Mouse (Mus musculus): ENCODE results near the gene Btf3l4. TPM values are rescaled to one million over a fixed set of nuclear protein-coding genes. Genes with fewer than 3 reads are reported as not detected.

Gene Btf3l4
- 10 to 100 TPM; 81.3 to 87.0 TPM for total RNA-seq (2021)

DNA sequence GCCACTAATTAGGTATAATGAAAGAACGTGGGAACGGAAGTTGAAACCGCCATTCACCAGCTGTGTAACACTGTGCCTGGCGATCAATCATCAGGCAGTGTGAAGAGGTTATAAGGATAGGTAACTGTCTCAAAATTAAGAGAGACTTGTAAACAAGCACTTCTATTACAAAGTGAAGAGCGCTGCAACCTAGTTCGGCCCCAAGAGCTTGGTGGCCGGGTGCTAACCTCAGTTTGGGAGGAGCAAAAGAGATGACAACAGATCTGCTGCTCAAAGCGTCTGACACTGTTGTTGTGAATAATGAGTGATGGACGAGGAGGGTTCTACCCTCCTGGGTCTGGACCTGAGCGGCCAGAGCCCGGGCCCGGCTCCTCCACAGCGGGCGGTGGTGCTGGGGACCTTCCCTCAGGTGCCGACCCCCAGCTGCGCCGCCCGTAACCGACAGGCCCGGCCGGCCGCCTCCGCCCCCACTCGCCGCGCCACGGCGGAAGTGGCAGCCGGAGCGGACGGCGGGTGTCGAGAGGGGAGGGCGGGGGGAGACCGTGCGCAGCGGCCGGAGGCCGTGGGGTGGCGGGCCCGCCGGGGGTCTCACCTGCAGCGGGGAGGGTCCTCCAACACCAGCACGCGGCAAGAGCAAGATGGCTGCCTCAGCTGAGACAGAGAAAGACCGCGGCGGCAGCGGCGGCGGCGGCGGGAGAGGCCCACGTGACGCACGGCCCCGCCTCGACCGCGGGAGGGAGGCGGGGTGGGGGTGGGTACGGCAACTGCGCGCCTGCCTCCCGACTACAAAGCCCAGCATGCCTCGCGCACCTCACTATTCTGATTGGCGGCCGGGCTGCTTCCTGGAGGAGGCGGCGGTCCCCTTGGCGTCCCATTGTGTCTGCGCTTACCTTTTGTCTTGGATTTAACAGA, at the start of gene Btf3l4:
Gene Btf3l4 (minus strand): TSS at position 699 of the 912 bp plus-strand sequence.
- peak; percentile 84 to 89 for DNase-seq
- intact Hi-C loops (cut with DNase I): loop anchor here (2.0 kb wide), 1 partner anchor 52 kb away; the partner anchor contains the start of gene Zfyve9

DNA sequence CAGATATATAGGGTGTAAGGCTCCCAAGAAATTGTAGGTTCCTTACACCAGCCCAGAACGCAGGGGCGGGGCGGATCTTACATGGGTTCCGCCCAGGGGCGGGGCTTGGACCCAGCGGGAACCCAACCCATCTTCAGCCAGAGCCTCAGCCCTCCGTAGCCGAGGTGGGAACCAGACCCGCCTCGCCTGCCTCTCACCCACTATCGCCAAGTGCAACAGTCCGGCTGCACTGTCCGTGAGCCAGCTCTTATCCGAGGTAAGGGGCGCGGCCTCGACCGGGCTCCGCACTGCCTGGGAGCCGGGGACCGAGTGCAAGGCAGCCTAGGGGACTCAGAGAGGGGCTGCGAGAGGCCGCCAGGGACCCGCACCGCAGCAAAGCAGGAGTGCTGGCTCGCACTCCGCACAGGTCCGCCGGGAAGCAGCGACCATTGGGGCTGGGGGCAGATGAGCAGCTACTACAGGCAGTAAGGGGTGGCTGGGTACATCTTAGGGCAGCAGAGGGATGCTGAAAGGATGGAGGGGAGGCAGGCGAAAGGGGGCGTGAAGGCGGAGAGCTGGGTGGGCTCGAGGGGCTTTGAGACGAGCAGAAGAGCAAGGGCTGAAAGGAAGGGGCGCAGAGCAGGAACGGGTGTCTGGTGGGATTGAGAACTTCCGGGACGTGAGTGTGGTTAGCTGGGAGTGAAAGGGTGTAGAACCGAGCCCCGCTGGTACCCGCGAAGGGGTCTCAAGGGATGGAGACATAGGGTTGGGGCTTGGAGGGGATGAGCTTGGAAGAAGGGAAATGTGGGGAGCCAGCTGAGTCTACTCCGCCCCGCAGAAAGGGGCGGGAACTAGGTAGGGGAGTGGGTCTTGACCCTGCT, 45.8 kb upstream of the Btf3l4 start, which contains the start of gene Rab3b:
Gene Rab3b (plus strand): TSS at position 101 of the 860 bp plus-strand sequence.
- intact Hi-C loops (cut with DNase I): no loop called here

DNA sequence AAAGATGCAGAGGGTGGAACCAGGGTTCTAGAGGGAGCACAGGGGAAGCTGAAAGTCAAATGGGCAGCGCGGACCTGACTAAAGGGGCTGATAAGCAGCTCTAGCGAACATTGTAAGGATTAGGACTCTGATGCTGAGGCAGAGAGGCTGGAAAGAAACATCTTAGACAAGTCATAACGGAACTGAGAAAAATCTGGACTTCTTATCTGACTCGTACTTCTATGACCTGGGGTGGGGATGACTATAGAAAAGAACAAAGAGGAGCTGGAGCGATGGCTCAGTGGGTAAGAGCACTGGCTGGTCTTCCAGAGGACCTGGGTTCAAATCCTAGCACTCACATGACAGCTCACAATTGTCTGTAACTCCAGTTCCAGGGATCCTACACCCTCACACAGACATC, 44.5 kb upstream of the Btf3l4 start:
- intact Hi-C loops (cut with DNase I): no loop called here
- DNase-seq: no peak

More for the DNA sequence above, 45.8 kb upstream of the Btf3l4 start, which contains the start of gene Rab3b:
- DNase-seq: peak; percentile 14 to 40

DNA sequence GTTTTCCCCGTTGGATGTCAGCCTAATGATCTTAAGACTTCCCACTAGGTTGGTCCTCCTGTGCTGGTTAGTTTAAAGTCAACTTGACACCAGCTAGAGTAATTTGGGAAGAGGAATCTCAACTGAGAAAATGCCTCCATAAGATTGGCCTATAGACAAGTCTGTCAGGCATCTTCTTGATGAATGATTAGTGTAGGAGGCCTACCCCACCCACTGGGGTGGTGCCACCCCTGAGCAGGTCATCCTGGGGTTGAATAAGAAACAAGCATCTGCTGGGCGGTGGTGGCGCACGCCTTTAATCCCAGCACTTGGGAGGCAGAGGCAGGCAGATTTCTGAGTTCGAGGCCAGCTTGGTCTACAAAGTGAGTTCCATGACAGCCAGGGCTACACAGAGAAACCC, 40.3 kb upstream of the Btf3l4 start:
- intact Hi-C loops (cut with DNase I): no loop called here

DNA sequence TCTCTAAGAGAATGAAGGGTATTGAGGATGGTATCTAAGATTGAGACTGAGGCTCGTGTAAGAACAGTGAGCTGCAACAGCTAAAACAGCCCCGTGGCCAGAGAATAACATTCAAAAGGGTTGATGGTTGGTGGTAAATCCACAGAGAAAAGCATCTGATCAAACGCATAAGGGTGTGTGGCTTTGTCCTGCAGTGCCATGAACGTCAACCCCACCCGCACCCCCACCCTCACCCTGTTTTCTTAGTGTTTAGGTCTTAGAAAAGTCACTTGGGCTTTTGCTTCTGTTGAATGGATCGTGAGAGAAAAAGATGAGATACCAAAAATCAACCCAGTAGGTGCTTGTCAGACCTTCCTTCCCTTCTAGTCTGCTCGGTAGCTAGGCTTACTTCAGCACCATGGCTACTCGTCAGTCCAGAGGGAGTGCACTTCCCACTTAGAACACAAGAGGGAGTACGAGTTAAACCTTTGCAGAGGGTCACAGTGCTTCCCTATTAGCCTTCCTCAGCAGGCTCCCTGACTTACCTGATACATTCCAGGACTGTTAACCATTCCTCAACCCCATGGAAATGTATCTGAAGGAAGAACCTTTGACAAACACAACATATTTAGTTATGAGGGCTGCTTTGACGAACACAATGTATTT, 36.4 kb upstream of the Btf3l4 start:
- intact Hi-C loops (cut with DNase I): loop anchor here (1.0 to 2.0 kb wide), 3 partner anchors 106 to 295 kb away; no protein-coding TSS in a partner anchor
- DNase-seq: peak; percentile 73 to 76

More for the DNA sequence above, 40.3 kb upstream of the Btf3l4 start:
- no peak for DNase-seq

DNA sequence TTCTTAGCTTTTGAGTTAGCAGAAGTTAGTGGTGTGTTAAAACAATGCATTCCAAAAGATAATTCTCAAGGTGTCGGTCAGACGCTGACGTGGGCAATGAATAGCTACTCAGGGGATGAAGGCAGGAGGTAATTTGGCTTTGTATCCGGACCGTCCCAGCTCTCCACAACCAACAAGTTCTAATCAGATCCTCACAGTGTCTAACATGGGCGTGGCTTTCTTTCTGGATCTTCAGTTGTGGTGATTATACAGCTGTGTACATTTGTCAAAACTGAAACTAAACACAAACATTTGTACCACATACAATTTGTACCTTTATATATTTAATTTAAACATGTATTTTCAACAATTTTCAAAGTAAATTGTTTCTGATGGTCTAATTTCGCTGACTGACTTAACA, 33.4 kb upstream of the Btf3l4 start:
- intact Hi-C loops (cut with DNase I): no loop called here
- DNase-seq: no peak

DNA sequence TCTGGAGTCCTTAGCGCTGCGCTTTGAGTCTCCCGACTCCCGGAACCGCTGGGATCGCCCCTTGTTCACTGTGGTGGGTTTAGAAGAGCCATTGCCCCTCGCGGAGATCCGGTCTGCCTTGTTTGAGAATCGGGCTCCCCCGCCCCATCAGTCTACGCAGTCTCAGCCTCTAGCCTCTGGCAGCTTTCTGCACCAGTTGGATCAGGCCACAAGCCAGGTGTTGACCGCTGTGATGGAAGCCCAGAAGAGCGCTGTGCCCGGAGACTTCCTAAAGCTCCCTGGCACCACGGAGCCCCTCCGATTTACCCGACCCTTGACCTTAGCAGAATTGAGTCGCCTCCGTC, 15.1 kb upstream of the Btf3l4 start, which contains the start of gene A730015C16Rik:
Gene A730015C16Rik (minus strand): TSS at position 115 of the 344 bp plus-strand sequence.
- DNase-seq: peak in 1 of 2 experiments; percentile 43
- intact Hi-C loops (cut with DNase I): no loop called here

DNA sequence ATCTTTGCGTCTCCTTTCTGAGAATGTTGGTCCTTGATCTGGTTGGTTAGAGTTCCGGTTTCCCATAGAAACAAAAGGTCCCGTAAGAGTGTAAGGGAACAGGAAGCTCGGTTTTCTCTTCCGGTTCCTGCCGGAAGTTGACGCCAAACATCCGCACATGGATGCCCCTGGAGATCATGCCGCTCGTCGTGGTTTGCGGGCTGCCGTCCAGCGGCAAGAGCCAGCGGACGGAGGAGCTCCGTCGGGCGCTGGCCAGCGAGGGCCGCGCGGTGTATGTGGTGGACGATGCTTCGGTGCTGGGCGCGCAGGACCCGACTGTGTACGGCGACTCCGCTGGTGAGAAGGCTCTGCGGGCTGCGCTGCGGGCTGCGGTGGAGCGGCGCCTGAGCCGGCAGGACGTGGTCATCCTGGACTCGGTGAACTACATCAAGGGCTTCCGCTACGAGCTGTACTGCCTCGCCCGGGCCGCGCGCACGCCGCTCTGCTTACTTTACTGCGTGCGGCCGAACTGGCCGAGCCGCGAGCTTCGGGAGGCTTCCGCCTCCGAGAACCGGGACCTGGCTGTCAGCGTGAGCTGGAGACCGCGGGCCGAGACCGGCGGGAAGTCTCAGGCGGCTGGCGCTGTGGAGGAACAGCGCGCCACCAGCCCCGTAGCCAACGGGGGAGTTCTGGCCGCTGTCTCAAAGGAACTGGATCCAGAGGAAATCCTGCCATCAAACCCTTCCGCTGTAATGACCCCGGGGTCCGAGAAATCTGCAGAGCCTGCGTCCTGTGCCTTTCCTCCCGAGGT, 14.5 kb upstream of the Btf3l4 start, which contains the start of gene Kti12:
Gene Kti12 (plus strand): TSS at position 71 of the 790 bp plus-strand sequence.
- intact Hi-C loops (cut with DNase I): loop anchor here (1.0 kb wide), 1 partner anchor 14 kb away; the partner anchor contains the start of gene Txndc12
- peak; percentile 81 to 87 for DNase-seq

DNA sequence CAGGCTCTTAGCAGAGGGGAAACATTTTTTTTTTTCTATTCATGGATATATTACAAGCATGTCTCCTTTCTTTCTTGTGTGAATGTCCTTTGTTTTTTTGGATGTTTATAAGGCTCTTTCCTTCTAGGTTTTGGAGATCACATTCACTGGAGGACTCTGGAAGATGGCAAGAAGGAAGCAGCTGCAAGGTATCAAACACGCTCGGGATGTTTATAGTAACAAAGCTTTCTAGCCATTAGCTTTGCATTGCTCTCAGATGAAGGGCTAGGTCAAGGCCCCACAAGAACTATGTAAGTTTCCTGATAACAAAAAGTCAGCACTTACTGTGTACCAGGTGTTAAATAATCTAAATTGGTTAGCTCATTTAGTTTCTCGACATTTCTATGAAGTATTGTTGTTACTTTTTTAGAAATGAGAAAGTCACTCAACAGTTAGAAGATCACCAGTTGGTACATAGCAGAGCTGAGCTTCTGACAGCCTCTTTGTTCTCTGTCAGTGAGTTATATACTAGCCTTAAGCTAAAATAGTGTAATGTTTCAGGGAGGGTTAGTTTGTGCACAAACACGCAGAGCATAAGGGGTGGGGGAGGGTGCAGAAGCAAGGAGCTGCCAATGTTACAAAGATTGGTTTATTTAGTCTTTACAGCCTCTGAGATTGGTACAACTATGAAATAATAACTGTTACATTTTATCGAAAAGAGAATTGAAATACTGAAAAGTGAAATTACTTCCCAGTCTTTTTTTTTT, 12.6 kb upstream of the Btf3l4 start:
- intact Hi-C loops (cut with DNase I): no loop called here
- DNase-seq: no peak

DNA sequence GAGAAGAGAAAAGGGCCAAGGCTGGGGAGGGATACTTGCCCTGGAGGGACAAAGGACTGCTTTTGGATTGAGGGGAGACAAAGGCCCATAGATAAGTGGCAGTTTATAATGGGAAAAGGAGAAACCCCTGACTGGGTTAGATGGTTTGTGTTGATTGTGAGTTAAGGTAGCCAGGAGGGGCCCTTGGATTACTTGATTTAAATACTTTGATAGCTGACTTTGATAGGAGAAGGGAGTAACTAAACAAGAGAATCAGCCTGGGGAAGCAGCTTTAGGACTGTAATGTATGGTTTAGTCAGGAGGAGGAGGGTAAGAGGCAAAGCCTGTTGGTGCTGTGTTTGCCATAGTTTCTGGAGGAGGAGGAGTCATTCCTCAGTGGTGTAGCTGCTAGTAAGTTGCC, 9.9 kb upstream of the Btf3l4 start:
- no peak for DNase-seq
- intact Hi-C loops (cut with DNase I): no loop called here

DNA sequence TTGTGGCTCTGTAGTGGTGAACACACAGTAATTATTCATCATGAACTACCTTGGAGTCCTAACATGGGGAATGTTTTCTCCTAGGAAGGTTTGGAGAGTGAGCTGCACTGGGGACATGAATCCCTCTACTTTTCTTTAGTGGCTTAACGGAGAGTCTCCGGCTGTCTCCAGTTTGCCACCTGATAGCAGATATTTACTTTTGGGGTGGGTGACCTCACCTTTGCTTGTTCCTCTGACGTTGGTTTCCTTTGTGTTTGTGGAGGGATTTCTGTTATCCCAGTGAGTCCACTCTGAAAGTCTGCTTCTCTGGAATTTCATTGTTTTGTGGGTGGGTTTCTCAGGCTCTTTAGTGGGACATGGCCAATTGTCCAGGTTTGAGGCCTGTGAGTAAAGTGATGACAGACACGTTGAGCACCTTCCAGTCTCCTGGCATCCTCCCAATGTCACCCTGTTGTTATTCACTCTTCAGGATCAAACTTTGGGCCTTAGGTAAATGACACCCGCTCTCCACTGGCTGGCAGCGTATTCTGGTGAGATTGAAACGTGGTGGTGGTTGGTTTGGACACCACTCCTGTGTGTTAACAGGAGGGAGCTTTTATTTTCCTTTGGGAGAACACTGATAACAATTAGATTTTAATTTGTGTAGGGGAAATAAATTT, 8.6 kb upstream of the Btf3l4 start:
- intact Hi-C loops (cut with DNase I): no loop called here
- DNase-seq: no peak

DNA sequence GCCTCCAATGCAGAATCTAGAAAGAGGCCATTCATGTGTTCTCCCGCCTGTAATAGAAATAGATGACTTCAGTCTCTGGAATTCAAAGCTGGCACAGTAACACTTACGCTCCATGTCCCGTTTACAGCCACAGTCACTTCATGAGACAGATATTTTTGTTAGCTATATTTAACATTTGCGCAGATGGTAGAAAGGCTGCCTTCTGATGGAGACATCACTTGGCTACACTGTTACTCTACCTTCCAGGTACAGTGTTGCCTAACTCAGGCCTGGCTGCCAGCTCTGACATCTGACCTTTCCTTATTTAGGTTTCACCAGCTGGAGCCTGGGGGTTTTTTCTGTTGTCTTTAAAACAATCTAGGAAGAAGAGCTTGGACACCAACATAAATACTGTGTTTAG, 4.6 kb upstream of the Btf3l4 start:
- intact Hi-C loops (cut with DNase I): loop anchor here (5.0 kb wide), 1 partner anchor 829 kb away; the partner anchor contains the start of gene Cdkn2c
- DNase-seq: no peak

DNA sequence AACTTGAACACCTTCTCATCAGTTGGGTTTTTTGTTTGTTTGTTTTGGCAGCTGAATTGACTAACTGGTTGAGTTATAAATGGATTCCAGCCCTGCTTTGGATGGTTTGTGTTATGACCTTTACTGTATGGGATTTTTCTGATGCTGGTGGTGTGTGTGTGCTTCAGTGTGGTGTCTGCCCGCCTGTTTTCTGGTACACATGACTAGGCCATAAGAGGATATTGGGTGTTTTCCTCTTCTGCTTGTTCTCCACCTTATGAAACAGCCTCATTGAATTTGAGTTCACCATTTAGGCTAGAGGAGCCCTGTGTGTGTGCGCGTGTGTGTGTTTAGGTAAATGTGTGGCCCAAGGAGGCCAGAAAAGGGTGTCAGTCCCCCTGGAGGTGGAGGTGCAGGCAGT, 2.1 kb upstream of the Btf3l4 start:
- intact Hi-C loops (cut with DNase I): loop anchor here (5.0 kb wide), 1 partner anchor 832 kb away; the partner anchor contains the start of gene Cdkn2c
- no peak for DNase-seq

DNA sequence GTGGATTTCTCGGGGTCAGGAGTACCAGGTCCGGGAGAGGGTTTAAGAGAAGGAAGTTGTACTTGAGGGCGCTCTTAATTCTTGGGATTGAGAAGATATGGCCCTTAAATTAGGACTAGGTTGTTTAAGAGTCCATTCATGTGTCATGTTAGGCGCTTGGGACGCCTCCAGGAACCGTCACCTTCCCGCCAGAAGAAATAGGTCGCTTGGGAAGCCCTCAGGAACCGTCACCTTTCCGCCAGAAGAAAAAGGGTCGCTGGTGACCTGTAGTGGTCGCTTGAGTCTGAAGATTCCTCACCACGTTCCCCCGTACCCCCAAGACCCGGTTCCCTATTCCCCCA, 1.5 kb upstream of the Btf3l4 start:
- DNase-seq: no peak
- intact Hi-C loops (cut with DNase I): loop anchor here (1.0 to 5.0 kb wide), 2 partner anchors 12 to 832 kb away; partner anchors contain the start of genes Cdkn2c and Kti12

DNA sequence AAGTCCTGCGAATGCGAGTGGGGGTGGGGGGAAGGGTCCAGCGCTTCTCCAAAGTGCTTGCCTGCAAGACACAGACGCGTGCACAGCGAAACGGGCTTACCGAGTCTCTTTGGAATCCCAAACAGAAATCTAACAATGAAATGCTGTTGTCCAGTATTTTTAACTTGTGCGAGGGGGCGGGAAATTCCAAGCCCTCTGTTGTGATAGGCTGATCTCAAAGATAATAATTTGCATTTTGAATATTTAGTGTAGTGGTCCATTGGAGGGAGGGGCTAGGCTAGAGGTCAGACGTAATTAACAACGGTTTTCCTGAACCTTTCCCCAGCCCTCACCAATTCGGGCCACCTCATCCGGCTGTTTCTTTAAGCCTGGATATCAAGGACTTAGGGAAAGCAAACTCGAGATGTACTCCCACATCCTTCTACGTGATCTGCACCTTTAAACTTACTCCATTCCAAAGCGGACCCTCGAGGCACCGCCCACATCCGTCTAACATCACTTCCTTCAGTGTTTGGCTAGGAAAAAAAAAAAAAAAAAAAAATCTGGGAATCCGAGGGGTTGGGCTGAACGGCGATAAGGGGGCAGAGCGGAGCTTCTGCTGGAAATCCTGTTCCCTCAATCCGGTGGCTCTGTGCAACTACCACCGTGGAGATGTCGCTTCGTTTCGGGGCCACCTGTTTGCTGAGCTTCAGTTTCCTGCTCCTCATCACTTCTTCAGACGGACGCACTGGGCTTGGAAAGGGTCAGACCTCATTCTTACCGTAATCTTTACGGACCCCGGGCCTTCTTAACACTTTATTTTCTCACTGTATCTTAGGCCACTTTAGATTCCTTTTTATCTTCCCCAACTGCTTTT, 929 bp upstream of the Btf3l4 start, which contains the start of gene Txndc12:
Gene Txndc12 (plus strand): TSS at position 487 of the 856 bp plus-strand sequence.
- intact Hi-C loops (cut with DNase I): loop anchor here (1.0 kb wide), 1 partner anchor 13 kb away; the partner anchor contains the start of gene Kti12
- peak; percentile 84 to 87 for DNase-seq

DNA sequence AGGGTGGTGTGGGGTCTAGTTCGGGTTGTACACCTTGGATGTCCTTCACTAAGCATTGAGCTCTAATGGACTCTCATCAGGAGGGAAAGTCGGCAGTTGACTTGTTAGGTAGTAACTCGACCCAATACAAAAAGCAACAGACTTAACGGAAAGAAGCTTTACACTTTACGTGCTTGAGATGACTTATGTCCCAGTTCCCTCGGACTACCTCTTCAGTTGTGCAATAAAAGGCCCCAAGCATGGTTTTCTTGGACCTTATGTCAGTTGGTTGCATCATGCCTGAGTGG, 357 bp upstream of the Btf3l4 start:
- intact Hi-C loops (cut with DNase I): loop anchor here (1.0 to 2.0 kb wide), 2 partner anchors 14 to 53 kb away; partner anchors contain the start of genes Kti12 and Zfyve9
- no peak for DNase-seq

DNA sequence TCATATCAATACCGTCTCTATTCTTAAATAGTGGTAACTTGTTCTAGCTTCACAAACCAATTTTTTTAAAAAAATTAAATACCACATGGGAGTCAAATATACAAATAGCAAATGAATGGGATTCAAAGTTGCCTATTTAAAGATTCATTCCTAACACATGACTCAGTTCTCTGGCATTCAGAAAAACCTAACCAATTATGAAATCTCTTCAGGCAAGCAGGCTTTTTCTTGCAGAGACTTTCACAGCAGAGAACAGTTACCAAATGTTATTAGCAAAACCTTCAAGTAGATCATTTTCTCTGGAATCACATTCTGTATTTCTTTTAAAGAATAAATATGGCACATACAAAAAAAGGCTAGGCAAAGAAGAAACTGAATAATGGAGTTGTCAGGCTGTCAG, 2.7 kb downstream of the Btf3l4 start:
- intact Hi-C loops (cut with DNase I): loop anchor here (2.0 kb wide), 1 partner anchor 450 kb away; the partner anchor contains the start of gene Eps15
- DNase-seq: no peak

All from heart, postnatal 36 days (tissue).